Mouse (Mus musculus) left cerebral cortex, postnatal 4 days (tissue): ENCODE results near the gene Sgpl1. TPM values are rescaled to one million over a fixed set of nuclear protein-coding genes. Genes with fewer than 3 reads are reported as not detected.
A peak's percentile ranks its signal among the peaks of the same experiment; 100 is the strongest.
"Not testable (repeated sequence)": the region's sequence is repeated elsewhere in the genome, so short reads cannot be mapped to it uniquely, and the experiment has no call there.

Source experiments
- DNase-seq: peaks from one replicate; pipeline ENCODE4 v3.0.0-alpha.2; 2022
- intact Hi-C: fragments of 180-260 bp; cut with DNase I; formaldehyde crosslinking; loops from one replicate; pipeline ENCODE4 v1.15.1; 2025
- total RNA-seq, 2 experiments: library from RNA; stranded (reverse); gene quantifications; 2 replicates each; pipeline ENCODE4 v1.2.3; 2021

The Sgpl1 gene
- total RNA-seq, 2 experiments from 2014 or later: 40.0 to 43.1 TPM

- intact Hi-C loops: no loop called here
Observed at GRCm38 (mm10) chr10:61158594-61158993, 11.1 kb upstream of the Sgpl1 start.

GRCm38 (mm10) chr10:61156453-61156852, 8.9 kb upstream of the Sgpl1 start:
- intact Hi-C loops: no loop called here
- no peak for DNase-seq

More at GRCm38 (mm10) chr10:61158594-61158993, 11.1 kb upstream of the Sgpl1 start:
- no peak for DNase-seq

GRCm38 (mm10) chr10:61155611-61156010, 8.1 kb upstream of the Sgpl1 start:
- no peak for DNase-seq
- intact Hi-C loops: no loop called here

DNA sequence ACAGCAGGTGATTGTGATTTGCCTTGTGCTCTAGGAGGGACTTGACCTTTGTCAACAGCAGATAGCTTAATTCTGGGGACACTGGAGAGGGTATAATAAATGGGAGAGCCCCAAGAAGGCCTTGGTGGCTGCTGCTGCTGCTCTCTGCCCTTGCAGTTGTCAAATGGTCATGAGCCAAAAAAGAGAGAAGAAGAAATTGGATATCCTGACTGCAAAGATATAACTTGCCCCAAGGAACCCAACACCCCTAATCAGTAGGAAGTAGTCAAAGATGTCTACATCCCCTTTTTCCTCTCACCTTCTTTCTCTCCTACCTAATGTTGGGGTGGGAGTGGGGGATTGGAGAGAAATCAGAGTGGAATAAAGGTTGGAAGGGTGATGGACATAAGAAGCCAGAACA, 4.6 kb upstream of the Sgpl1 start:
- DNase-seq: no peak
- intact Hi-C loops: no loop called here

GRCm38 (mm10) chr10:61150616-61151015, 3.1 kb upstream of the Sgpl1 start:
- intact Hi-C loops: no loop called here
- DNase-seq: no peak

- DNase-seq: no peak
- intact Hi-C loops: no loop called here
Observed at GRCm38 (mm10) chr10:61149476-61149875, 2.0 kb upstream of the Sgpl1 start.

DNA sequence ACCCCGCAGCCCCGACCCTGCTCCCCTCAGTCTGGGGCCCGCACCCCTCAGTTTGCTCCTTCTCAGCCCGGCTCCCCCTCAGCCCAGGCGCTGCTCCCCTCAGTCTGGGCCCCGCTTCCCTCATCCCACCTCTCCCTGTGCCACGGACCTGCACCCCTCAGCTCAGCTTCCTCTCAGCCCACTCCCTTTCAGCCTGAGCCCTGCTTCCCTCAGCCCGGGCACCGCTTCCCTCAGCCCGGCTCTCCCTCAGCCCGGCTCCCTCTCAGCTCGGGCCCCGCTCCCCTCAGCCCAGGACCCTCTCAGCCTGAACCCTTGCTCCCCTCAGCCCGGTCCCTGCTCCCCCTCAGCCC, 721 bp downstream of the Sgpl1 start:
- intact Hi-C loops: no loop called here
- DNase-seq: peak; percentile 35

DNA sequence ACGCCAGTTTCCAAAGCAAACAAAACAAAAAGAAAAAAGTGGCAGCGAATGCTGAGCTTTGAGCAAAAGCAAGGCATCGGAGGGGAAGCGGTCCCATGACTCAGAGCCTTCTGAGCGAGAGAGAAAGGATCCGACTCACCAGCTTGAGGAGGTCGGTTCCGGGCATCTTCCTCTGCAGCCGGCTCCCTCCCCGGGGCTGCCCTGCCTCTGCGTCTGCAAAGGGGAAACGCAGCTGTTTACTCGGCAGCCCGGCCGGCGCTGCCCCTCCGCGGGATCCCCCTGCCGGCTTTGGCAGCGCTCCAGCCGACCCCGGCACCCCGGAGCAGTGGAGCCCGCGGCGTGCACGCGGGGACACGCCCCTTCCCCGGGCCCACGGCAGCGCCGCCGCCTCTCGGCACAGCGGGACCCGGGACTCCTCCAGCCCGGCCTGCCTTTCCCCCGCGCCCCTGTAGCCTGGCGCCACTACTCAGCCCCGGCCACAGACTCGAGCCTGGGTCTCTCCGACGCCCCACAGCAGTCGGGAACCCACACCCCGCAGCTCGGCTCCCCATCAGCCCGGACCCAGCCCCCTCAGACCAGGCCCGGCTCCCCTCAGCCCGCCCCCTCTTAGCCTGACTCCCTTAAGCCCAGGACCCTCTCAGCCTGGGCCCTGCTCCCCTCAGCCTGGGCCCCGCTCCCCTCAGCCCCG, 1.2 kb downstream of the Sgpl1 start:
- DNase-seq: peak; percentile 72
- intact Hi-C loops: no loop called here

DNA sequence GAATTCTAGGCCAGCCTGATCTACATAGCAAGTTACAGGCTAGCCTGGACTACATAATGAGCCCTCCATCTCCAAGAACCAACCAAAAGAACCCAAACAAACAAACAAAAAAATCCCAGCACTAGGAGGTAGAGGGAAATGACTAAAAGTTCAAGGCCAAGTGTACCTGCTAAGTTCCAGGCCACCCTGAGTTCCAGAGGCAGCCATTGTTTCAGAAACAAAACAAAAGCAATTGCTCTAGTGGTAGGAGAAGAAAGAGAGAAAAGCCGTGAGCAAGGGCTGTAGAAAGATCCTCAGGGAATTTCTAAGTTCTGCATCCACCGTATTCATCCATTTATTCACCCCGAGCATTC, 1.8 kb downstream of the Sgpl1 start:
- no peak for DNase-seq
- intact Hi-C loops: no loop called here

DNA sequence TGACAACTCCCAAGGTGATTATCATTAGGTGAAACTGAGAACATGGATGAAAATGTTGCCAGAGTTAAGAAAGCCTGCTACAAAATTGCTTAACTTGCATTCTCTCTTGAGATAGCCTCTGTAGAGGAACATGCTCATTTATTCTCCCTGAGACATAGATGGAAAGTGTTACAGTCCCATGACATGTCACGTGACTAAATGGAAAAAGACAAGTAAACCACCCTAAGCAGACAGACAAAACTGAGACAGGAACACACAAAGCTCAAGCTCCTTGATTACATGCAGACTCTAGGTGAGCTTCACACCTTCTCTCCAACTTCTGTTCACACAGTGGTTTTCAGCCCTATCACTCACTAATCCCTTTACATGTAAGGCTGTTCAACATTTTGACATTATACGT, 4.2 kb downstream of the Sgpl1 start:
- intact Hi-C loops: no loop called here
- no peak for DNase-seq

DNA sequence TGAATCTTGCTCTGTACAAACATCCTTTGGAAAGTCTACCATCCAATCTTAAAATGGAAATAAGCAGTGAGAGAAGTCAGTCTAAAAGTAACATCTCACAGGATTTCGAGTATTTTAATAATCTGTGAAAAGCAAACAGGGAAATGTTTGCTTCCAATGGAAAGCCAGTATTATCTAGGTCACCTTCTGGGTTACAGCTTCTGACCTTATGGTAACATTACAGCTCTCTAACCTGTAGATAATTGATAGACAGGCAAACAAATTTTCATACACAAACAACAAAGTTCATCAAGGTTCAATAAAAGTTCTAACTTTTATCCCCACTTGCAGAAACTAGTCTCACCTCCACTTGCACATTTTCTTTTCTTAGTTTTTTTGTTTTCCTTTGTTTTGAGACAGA, 9.9 kb downstream of the Sgpl1 start:
- DNase-seq: no peak
- intact Hi-C loops: no loop called here

DNA sequence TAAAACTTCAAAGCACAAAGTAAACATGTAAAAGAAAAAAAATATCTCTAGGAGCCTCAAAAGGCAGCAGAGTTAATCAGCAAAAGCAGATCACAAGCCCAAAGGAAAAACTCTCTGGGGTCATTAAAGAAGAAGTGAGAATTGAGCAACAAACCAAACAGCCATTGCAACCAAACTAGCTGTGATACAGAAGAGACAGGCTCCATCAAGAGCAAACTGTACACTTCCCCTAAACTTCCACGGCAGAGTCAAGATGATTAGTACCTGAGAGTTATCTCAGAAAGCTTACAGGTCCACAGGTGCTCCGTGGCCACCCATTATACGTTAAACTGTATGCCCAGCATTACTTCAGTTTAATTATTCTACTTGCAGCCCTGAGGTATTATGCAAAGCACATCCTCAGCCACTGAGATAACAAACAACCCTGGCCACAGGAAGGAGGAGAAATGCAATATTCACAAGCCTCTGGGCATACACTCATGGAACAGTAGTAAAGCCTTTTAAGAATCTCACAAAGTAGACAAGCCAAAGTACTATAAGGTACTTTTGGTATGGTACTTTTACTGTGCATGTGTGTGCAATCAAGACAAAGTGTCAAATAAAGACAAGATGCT, 12.2 kb downstream of the Sgpl1 start:
- DNase-seq: no peak
- intact Hi-C loops: no loop called here

DNA sequence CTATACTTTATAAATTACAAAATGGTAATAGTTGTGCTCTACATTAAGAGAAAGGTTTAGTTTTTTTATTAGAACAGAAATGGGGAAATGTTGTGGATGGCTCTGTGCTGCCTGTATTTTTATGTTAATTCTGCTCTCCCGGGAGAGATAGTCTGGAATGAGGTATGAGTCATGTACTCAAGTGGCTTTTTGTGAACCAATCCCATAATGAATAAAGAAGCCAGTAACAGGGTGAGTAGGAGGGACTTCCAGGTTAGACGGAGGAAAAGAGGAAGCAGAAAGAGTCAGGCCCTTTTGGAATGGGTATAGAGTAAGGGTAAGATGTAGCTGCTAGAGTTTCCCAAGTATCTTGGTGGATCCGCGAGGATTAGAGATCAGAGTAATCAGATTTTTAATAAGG, 13.5 kb downstream of the Sgpl1 start:
- intact Hi-C loops: no loop called here

DNA sequence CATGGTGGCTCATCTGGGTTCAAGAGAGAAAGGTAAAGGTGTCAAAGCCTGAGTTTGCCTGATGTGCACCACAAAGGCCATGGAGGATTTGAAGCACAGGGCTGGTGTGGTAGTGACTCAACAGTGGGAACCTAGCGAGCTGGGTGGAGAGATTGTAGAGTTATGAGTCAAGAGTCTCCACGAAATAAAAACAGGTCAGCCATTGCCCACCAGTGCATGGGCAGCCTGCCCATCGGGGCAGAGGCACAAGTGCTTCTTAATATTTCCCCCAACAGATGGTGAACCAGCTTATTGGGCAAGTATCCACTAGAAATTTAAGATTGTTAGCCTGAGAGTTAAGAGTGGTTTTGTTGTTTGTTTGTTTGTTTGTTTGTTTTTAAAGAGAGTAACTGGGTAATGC, 16.5 kb downstream of the Sgpl1 start:
- intact Hi-C loops: no loop called here
- peak; percentile 32 for DNase-seq

More for the DNA sequence above, 13.5 kb downstream of the Sgpl1 start:
- no peak for DNase-seq

DNA sequence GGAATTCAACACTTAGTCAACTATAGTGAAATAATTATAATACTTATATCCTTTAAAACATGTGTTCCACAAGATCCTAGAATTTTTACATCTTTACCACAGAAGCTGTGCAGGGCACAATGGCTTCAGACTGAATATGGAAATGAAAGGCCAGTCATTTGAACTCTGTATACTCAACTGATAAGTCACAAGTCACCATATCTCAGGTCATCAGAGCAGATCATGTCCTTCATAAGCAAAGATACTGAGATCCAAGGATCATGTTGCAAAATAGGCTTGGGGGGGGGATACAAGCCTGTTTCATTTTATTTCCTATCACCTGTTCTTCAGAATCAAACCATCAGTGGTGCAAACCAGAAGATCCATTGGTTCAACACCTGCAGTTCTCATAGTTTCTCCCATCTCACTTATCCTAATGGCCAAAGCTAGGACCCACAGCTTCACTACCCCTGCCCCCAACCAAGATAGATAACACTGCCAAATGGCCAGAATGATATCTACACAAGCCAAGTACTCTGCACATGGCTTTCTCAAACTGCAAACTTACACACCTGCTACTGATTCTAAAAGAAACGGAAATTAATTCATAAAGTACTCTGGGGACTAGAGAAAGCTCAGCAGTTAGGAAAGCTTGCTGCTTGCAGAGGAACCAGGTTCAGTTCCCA, 18.7 kb downstream of the Sgpl1 start:
- intact Hi-C loops: no loop called here
- no peak for DNase-seq

GRCm38 (mm10) chr10:61124462-61124861, 23.0 kb downstream of the Sgpl1 start:
- DNase-seq: no peak
- intact Hi-C loops: no loop called here

DNA sequence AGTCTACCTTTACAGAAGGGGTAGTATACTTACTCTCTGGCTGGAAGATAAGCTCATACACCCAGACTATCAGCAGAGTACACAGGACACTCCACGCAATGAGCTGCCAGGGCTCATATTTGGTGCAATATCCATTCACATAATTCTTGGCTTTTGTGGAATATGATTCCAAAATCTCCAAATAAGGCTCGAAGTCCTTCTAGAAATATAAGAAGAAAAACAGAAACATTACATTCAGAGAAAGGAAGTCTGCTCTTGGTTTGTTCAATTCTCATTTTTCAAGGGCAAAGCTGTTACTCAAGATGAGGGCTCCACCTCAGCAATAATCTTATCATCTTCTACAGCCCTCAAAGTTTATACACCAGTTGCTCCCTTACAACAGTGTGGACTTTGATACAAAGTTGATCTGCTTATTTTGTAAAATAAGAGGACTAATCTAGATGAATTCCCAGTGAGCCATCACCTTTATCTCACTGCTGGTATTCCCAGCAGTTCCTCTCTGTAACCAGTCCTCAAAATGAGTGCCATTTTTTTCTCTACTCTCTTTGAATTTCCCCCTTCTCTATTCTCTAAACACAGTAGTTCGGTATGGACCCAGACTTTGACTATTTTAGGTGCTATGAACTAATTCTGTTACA, 24.1 kb downstream of the Sgpl1 start:
- intact Hi-C loops: no loop called here
- no peak for DNase-seq

DNA sequence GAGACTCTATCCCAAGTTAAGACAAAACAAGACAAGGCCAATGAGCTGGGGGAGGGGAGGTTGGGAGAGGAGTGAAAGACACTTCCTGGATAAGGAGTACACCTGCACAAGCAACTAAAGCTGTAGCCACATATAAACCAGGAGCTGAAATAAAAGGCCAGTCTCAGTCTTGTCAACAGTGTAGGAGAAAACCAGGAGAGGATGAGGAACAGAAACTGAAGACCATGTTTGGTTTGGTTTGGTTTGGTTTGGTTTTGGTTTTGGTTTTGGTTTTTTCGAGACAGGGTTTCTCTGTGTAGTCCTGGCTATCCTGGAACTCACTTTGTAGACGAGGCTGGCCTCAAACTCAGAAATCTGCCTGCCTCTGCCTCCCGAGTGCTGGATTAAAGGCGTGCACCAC, 25.8 kb downstream of the Sgpl1 start:
- DNase-seq, intact Hi-C loops: not testable (repeated sequence)

DNA sequence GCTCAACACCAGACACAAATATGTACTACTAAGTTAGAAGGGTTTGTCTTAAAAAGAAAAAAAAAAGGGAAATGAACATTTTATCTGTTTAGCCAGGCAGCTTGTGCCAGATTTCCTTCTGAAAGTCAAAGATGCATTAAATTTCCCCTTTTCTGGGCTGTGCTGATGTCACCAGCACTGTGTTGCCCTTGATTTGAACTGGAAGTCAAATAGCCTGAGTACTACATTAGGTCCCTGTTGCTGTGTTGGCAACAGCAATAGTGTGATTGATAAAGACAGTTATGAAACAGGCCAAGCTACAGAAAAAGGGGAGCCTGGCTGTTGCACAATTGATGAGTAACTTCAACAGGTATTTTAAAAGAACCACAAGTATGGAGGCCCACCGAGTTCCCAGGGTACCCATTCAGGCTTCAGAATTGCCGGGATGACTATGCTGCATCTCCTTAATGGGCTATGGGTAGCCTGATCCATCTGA, 33.2 kb downstream of the Sgpl1 start:
- DNase-seq: no peak
- intact Hi-C loops: no loop called here

DNA sequence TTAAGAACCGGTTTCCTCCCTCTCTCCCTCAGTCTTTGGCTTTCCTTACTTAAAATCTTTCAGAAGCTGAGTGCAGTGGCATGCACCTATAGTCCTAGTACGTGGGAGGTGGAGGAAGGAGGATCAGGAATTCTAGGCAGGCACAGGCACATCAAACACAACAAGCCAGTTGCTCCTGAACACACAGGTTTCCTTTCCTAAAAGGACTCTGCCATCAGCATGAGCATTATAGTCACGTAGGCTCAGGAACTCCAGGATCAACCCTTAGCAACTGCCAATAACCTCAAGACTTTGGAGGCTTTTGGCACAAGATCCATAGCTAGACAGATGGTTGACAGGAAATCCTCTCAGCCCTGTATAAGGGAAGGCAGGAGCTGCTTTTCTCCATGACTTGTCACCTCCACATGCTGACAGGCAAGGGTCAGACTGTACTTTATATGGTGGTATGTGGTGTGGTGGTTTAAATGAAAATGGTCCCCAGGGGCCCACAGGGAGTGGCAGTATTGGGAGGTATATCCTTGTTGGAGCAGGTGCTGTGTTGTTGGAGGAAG, 43.9 kb downstream of the Sgpl1 start:
- intact Hi-C loops: no loop called here
- DNase-seq: no peak

DNA sequence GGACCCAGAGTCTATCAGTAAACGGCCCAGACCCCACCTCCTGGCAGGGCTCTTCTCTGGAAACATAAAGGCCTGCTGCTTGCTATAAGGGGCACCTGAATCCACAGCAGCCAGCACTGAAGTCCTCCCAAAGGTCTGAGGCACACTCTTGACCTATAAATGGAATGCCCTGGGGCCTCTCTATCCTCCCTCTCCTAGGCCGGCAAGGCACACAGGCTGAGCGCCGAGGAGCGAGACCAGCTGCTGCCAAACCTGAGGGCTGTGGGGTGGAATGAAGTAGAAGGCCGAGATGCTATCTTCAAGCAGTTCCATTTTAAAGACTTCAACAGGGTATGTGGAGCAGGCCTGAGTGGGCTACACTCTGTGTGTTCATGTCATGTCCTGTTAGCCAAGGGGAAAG, 55.6 kb downstream of the Sgpl1 start:
- DNase-seq: no peak
- intact Hi-C loops: no loop called here
